Mouse (Mus musculus) midbrain, embryonic 13.5 days (tissue): ENCODE measurements at regions not wholly inside any gene's neighbourhood (a gene's known extent, or its start where the extent isn't known, plus 50 kb on each side); places are given as distances from the start of the nearest gene placed in this dataset.

Experiments used
- ATAC-seq: fragments of 200-750 bp; cut with Nextera tagmentation; 2 replicates; pipeline ENCODE4 v1.8.0; 2017; ENCODE audit warnings: mild to moderate bottlenecking, moderate TSS enrichment, moderate library complexity
- H3K27ac ChIP-seq: fragments of 300-500 bp; sonication (generic); 2 replicates; pipeline ENCODE4 v1.5.1; 2015; ENCODE audit warnings: inconsistent platforms, mild to moderate bottlenecking, moderate library complexity
- H3K27me3 ChIP-seq: fragments of 300-500 bp; sonication (generic); 2 replicates; pipeline ENCODE4 v1.6.1; 2015; ENCODE audit warnings: mild to moderate bottlenecking, inconsistent platforms
- H3K36me3 ChIP-seq: fragments of 300-500 bp; sonication (generic); 2 replicates; pipeline ENCODE4 v1.6.1; 2015; ENCODE audit warnings: mild to moderate bottlenecking, inconsistent platforms
- H3K4me1 ChIP-seq: fragments of 300-500 bp; sonication (generic); replicated peaks from 2 replicates; pipeline ENCODE4 v1.6.1; 2015; ENCODE audit warnings: inconsistent platforms
- H3K4me2 ChIP-seq: fragments of 300-500 bp; sonication (generic); replicated peaks from 2 replicates; pipeline ENCODE4 v1.6.1; 2015; ENCODE audit warnings: moderate library complexity, mild to moderate bottlenecking, inconsistent platforms
- H3K4me3 ChIP-seq: fragments of 300-500 bp; sonication (generic); replicated peaks from 2 replicates; pipeline ENCODE4 v1.5.1; 2015; ENCODE audit warnings: mild to moderate bottlenecking, inconsistent platforms
- H3K9ac ChIP-seq: fragments of 300-500 bp; sonication (generic); replicated peaks from 2 replicates; pipeline ENCODE4 v1.6.1; 2015; ENCODE audit warnings: mild to moderate bottlenecking, inconsistent platforms
- H3K9me3 ChIP-seq: fragments of 300-500 bp; sonication (generic); 2 replicates; pipeline ENCODE4 v1.6.1; 2016; ENCODE audit warnings: mild to moderate bottlenecking, inconsistent platforms
- WGBS: fragments of 180-500 bp; shearing (Covaris S2); methylation state at CpG from one replicate; pipeline ENCODE4 v1.1.7; 2015; 5-methylcytosine and 5-hydroxymethylcytosine counted together

GRCm38 (mm10) chr9:25031466-25031865, 57.8 kb upstream of the Gm10181 start:
- Histone ChIP-seq H3K36me3 (no peaks in the 10 kb centered on the region), H3K4me1 (no peaks in the 10 kb centered on the region), H3K27ac (no peak overlapping the region), H3K9me3 (no peaks in the 10 kb centered on the region), H3K4me2 (no peak overlapping the region), H3K4me3 (no peak overlapping the region), H3K9ac (no peak overlapping the region), H3K27me3 (no peaks in the 10 kb centered on the region)
- 90% methylated on average over 6 of the region's 6 CpGs for WGBS
- no peak for ATAC-seq
